Mouse (Mus musculus): ENCODE measurements around the gene Ptrh1. TPM values are rescaled to one million over a fixed set of nuclear protein-coding genes. Genes with fewer than 3 reads are reported as not detected.
A peak's percentile ranks its signal among the peaks of the same experiment; 100 is the strongest.

The Ptrh1 gene
- total RNA-seq, 2 experiments from 2014 or later: 2.0 to 2.1 TPM

DNA sequence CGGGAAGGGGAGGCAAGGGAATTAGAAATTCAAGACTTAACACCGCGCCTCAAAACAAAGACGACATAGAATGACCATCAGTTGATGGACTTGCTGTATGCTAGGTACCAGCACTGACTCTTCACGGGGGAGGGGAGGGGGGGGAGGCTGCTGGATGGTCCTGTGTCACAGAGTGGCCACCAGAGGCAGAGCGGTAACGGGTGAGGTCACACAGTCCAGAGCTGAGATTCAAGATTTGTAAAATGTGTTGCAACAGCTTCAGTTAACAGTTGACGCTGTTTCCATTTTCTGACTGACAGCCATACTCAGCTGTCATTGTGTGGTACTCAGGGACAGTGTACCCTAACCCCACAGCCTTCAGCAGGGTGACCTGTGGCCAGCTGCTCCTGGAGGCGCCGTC is 23.4 kb upstream of the Ptrh1 start:
- no peak for DNase-seq
- intact Hi-C loops (cut with DNase I): no loop called here

- intact Hi-C loops (cut with DNase I): loop anchor here (1.0 kb wide), 1 partner anchor 43 kb away; the partner anchor contains the start of gene Cdk9
- no peak for DNase-seq
These were observed 18.9 kb upstream of the Ptrh1 start for GRCm38 (mm10) chr2:32756674-32757055.

GRCm38 (mm10) chr2:32757056-32757845 is 18.3 kb upstream of the Ptrh1 start, which contains the start of gene Tor2a:
Gene Tor2a (plus strand): TSS chr2:32757234.
- peak; percentile 93 to 95 for DNase-seq
- intact Hi-C loops (cut with DNase I): loop anchor here (1.0 kb wide), 1 partner anchor 44 kb away; the partner anchor contains the start of gene Cdk9

GRCm38 (mm10) chr2:32758503-32758902 is 17.1 kb upstream of the Ptrh1 start:
- DNase-seq: no peak
- intact Hi-C loops (cut with DNase I): no loop called here

- intact Hi-C loops (cut with DNase I): no loop called here
- no peak for DNase-seq
These were observed 16.6 kb upstream of the Ptrh1 start for GRCm38 (mm10) chr2:32759001-32759400.

DNA sequence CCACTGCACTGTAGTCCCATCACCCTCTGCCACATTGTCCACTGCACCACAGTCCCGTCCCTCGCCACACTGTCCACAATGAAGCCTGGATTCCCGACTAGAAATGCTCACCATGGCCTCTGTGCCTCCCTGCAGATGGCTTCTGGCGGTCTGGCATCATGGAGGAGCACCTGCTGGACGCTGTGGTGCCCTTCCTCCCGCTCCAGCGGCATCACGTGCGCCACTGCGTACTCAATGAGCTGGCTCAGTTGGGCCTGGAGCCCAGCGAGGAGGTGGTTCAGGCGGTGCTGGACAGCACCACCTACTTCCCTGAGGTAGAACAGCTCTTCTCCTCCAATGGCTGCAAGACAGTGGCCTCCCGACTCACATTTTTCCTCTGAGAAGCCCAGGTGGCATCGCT is 14.2 kb upstream of the Ptrh1 start:
- intact Hi-C loops (cut with DNase I): no loop called here
- no peak for DNase-seq

DNA sequence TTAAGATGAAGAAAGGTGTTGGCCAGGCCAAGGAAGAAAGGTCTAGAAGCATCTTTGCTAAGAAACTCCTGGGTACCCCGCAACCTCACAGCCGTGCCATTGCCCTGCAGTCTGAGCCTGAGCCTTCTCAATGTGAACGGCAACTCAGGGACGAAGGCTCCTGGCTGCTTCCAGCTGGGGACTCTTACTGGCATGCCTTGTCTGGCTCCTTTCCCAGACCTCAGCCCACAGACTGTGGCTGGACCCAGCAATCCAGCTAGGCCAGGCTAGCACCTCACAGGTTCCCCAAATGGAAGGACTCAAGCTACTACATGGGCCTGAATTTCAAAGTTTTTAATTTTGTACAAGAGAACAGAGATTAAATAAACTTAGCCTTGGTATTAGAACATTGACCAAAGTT is 13.7 kb upstream of the Ptrh1 start:
- no peak for DNase-seq
- intact Hi-C loops (cut with DNase I): no loop called here

GRCm38 (mm10) chr2:32763353-32763752 is 12.2 kb upstream of the Ptrh1 start:
- intact Hi-C loops (cut with DNase I): no loop called here
- no peak for DNase-seq

- no peak for DNase-seq
- intact Hi-C loops (cut with DNase I): no loop called here
These were observed 8.3 kb upstream of the Ptrh1 start for GRCm38 (mm10) chr2:32767241-32767640.

DNA sequence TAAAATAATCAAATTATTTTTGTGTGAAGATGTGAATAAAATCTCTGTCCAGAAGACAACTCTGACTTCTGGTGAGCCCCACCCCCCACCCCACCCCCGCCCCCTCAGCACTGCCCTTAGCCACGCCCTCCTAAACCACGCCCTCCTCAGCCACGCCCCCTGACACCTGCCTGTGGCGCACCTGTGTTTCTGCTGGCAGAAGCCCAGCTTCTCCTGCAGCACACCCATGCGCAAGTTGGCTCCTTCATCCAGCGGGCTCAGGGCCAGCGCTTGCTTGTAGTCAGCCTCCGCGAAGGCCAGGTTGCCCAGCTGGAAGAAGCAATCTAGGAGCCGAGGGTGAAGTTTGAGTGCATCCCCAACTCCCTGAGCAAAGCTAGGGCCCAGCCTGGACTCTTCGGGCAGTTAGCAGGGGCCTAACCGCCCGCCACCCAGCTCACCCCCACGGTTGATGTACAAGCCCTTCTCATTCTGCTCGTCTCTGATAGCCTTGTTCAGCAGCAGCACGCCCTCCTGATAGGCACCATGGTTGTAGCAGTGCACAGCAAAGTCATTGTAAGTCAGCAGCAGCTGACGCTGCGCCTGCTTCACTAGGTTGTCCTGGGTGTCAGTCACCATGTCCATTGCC is 6.8 kb upstream of the Ptrh1 start:
- no peak for DNase-seq
- intact Hi-C loops (cut with DNase I): no loop called here

GRCm38 (mm10) chr2:32769327-32770085 is 6.1 kb upstream of the Ptrh1 start:
- intact Hi-C loops (cut with DNase I): no loop called here
- no peak for DNase-seq

- no peak for DNase-seq
- intact Hi-C loops (cut with DNase I): no loop called here
These were observed 3.7 kb upstream of the Ptrh1 start for GRCm38 (mm10) chr2:32771886-32772285.

GRCm38 (mm10) chr2:32772626-32773279 is 2.8 kb upstream of the Ptrh1 start:
- intact Hi-C loops (cut with DNase I): no loop called here
- DNase-seq: no peak

- no peak for DNase-seq
- intact Hi-C loops (cut with DNase I): no loop called here
These were observed 606 bp downstream of the Ptrh1 start for GRCm38 (mm10) chr2:32776192-32776591.

DNA sequence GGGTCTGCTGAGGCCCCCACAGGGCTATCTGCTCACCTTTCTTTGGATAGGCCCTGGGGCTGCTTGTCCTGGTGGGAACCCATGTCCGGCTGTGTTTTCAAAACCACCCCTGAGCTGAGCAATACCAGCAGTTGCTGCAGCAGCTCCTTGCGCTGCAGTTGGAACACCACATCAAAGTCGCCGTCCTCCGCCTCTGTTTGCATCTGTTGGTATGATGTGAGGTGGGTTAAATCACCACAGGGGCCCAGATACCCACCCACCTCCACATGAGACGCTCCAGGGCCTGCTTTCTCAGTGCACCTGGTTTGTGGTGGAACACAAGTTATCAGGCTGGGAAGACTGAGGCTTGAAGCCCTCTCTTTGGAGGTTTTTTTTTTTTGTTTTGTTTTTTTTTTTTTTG is 2.5 kb downstream of the Ptrh1 start:
- intact Hi-C loops (cut with DNase I): loop anchor here (2.0 kb wide), 1 partner anchor 77 kb away; no protein-coding TSS in a partner anchor
- no peak for DNase-seq

GRCm38 (mm10) chr2:32779131-32779530 is 3.5 kb downstream of the Ptrh1 start:
- peak; percentile 65 to 70 for DNase-seq
- intact Hi-C loops (cut with DNase I): loop anchor here (2.0 kb wide), 1 partner anchor 76 kb away; no protein-coding TSS in a partner anchor

DNA sequence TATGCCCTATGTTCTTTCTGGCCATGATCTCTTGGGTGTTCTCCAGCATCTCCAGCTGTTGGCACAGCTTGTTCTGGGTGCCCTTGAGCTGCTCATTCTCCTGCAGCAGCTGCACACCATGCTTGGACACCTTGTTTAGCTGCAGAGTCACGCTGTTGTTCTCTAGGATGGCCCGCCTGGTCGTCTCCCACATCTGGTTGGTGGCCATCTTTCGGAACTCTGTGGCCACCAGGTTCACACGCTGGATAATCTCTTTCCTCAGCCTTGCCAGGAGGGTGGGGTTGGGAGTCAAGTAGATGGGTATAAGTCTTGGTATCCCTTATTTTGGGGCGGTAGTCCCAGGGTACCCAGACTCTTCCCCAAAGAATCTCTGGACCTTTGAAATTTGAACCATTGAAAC is 4.1 kb downstream of the Ptrh1 start:
- DNase-seq: no peak
- intact Hi-C loops (cut with DNase I): loop anchor here (2.0 kb wide), 1 partner anchor 75 kb away; no protein-coding TSS in a partner anchor

GRCm38 (mm10) chr2:32781710-32782109 is 6.1 kb downstream of the Ptrh1 start:
- intact Hi-C loops (cut with DNase I): no loop called here
- no peak for DNase-seq

DNA sequence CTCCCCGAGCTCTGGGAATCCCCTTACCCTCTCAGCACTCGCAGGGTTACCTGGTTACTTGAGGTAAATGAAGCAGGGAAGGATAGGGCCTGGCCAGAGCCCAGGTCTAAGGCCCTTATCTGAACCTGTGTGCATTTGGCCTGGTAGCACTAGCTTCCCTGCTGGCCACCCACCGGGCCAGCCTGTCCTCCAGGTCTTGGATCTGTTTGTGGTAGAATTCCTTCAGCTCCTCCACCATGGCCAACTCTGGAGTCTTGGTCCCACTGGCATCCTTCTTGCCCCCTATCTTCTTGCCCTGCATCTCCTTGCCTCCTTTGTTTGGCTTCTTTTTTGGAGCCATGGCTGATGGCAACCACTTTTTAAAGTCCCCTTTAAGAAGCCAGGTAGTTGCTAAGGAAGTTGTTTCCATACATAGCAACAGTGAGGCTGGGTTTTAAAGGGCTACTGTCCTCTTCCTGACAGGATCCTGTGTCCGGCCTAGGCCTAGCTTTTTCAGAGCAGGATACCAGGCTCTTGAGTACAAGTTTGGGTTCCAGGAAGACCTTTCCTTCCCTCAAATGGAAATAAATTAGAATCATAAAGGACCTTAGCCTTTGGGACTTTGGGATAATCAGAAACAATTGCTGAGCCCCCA is 8.6 kb downstream of the Ptrh1 start, which contains the start of gene Cfap157:
TSS of gene Cfap157 (minus strand) at position 381 of the 634 bp plus-strand sequence.
- intact Hi-C loops (cut with DNase I): no loop called here
- no peak for DNase-seq

- intact Hi-C loops (cut with DNase I): no loop called here
- no peak for DNase-seq
These were observed 11.6 kb downstream of the Ptrh1 start for GRCm38 (mm10) chr2:32787176-32787575.
